Comparison of ENCODE assay signal across 11 mouse cellular contexts in the genomic region with DNA sequence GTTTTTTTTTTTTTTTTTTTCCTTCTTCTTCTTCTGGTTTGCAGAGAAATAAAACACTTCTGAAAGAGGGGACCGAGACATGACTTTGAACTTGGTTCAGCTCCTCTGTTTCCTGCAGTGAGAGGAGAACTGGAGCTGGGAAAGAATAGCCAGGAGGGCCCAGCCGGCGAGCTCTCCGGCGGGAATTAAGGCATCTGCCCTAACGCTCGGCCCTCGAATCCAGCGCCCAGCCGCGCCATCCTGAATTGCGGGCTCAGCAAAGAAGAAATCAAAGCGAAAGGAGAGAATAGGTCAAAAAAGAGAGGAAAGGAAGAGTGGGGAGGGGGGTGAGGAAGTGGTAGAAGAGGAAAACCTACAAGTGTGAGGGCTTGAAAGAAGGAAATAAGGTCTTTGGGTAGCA. TPM values are rescaled to one million over a fixed set of nuclear protein-coding genes. Genes with fewer than 3 reads are reported as not detected.
DNase-seq lines count a peak whose midpoint lies in the region; ATAC-seq lines count a peak whose summit lies in the region.
"Had no signal": no experiment of that assay in that cellular context is flagged by ENCODE, and none has a peak within 500 bp of the region (broad histone marks: within the 10 kb centered on the region; RNA-seq: fewer than 3 reads in every experiment).

No protein-coding gene starts in this region.

- ATAC-seq in hindbrain, embryonic 13.5 days (ENCODE audit: low FRiP score): no peak
- no peak for ATAC-seq in midbrain, embryonic 15.5 days (replicated peaks)
- no peak for ATAC-seq in megakaryocyte, adult 5-6 weeks (ENCODE audit: poor library complexity, severe bottlenecking)

- peak overlapping the region; percentile 65 for H3K9ac ChIP-seq in hindbrain, embryonic 13.5 days
- 0 out of 2 replicates have a peak overlapping the region, but pooled peaks have one; percentile 25 for H3K9ac ChIP-seq in midbrain, embryonic 15.5 days

- H3K9me3 ChIP-seq in hindbrain, embryonic 13.5 days: no peaks in the 10 kb centered on the region
- H3K9me3 ChIP-seq in midbrain, embryonic 15.5 days: no peaks in the 10 kb centered on the region

- peak; percentile 62 for DNase-seq in cerebellum, adult 9-10 months
- peak; percentile 69 for DNase-seq in embryo, embryonic 11 days
- DNase-seq in kidney, postnatal 36 days: no peak
- DNase-seq in gastrocnemius, postnatal 36 days: no peak
- DNase-seq: kidney, postnatal 10 days had no signal

- peak overlapping the region; percentile 96 for H3K27ac ChIP-seq in hindbrain, embryonic 13.5 days
- H3K27ac ChIP-seq in midbrain, embryonic 15.5 days: peak overlapping the region; percentile 96

- peak overlapping the region; percentile 56 for H3K4me2 ChIP-seq in hindbrain, embryonic 13.5 days
- H3K4me2 ChIP-seq in midbrain, embryonic 15.5 days: peak overlapping the region; percentile 57
- H3K4me2 ChIP-seq: liver, embryonic 11.5 days had no signal

- no peaks in the 10 kb centered on the region; the same call in 1 of the 2 replicates for H3K36me3 ChIP-seq in hindbrain, embryonic 13.5 days
- no peaks in the 10 kb centered on the region for H3K36me3 ChIP-seq in midbrain, embryonic 15.5 days (replicated peaks)

- peaks cover 23% of the 10 kb centered on the region for H3K4me1 ChIP-seq in hindbrain, embryonic 13.5 days (replicated peaks)
- peaks cover 14% of the 10 kb centered on the region for H3K4me1 ChIP-seq in midbrain, embryonic 15.5 days

- peak overlapping the region; percentile 58 for H3K4me3 ChIP-seq in hindbrain, embryonic 13.5 days
- peak overlapping the region; percentile 22 for H3K4me3 ChIP-seq in midbrain, embryonic 15.5 days

- 2% methylated on average over 13 of the region's 13 CpGs for WGBS in hindbrain, embryonic 13.5 days
- 3% methylated on average over 13 of the region's 13 CpGs for WGBS in midbrain, embryonic 15.5 days

- peaks cover 84% of the 10 kb centered on the region for H3K27me3 ChIP-seq in hindbrain, embryonic 13.5 days
- H3K27me3 ChIP-seq in midbrain, embryonic 15.5 days (replicated peaks): peaks cover 45% of the 10 kb centered on the region

- intact Hi-C loops in gastrocnemius, postnatal 36 days (cut with DNase I): no loop called here

RNA-seq across cellular contexts. Expression of a gene that starts 3.1 kb away (rescaled TPM):
- 9.3 and 13.7 TPM in 2 replicates for polyA plus RNA-seq in hindbrain, embryonic 13.5 days (2015; fragmentation: Nextera tagmentation; extraction: Ambion mirVana)
- polyA plus RNA-seq in midbrain, embryonic 15.5 days (2015; fragmentation: Nextera tagmentation; extraction: Ambion mirVana): 9.6 and 9.9 TPM in 2 replicates
- not detected in 2 replicates for total RNA-seq in megakaryocyte, adult 5-6 weeks (2015)
- not detected in 2 replicates for total RNA-seq in megakaryocyte, adult 5-6 weeks (2017)
- total RNA-seq in gastrocnemius, postnatal 36 days (2021): not detected
- polyA plus RNA-seq: liver, embryonic 11.5 days; small intestine, adult 2 months had no signal

RNA-seq across cellular contexts. Expression of a gene that starts 6.7 kb away (rescaled TPM):
- polyA plus RNA-seq in hindbrain, embryonic 13.5 days (2015; fragmentation: Nextera tagmentation; extraction: Ambion mirVana): 10.9 and 13.9 TPM in 2 replicates
- polyA plus RNA-seq in midbrain, embryonic 15.5 days (2015; fragmentation: Nextera tagmentation; extraction: Ambion mirVana): 13.0 and 14.0 TPM in 2 replicates
- not detected in 2 replicates for total RNA-seq in megakaryocyte, adult 5-6 weeks (2015)
- not detected in 2 replicates for total RNA-seq in megakaryocyte, adult 5-6 weeks (2017)
- not detected for total RNA-seq in gastrocnemius, postnatal 36 days (2021)
- polyA plus RNA-seq: small intestine, adult 2 months had no signal

RNA-seq across cellular contexts. Expression of a gene that starts 18.2 kb away (rescaled TPM):
- polyA plus RNA-seq in hindbrain, embryonic 13.5 days (2015; fragmentation: Nextera tagmentation; extraction: Ambion mirVana): 0.41 and 0.74 TPM in 2 replicates
- 0.51 and 0.77 TPM in 2 replicates for polyA plus RNA-seq in midbrain, embryonic 15.5 days (2015; fragmentation: Nextera tagmentation; extraction: Ambion mirVana)
- not detected in 2 replicates for total RNA-seq in megakaryocyte, adult 5-6 weeks (2015)
- not detected in 2 replicates for total RNA-seq in megakaryocyte, adult 5-6 weeks (2017)
- total RNA-seq in gastrocnemius, postnatal 36 days (2021): not detected
- total RNA-seq: adrenal gland, postnatal 4 days had no signal
- polyA plus RNA-seq: liver, embryonic 11.5 days; small intestine, adult 2 months had no signal

RNA-seq across cellular contexts. Expression of a gene that starts 21.2 kb away (rescaled TPM):
- 1.8 and 3.0 TPM in 2 replicates for polyA plus RNA-seq in hindbrain, embryonic 13.5 days (2015; fragmentation: Nextera tagmentation; extraction: Ambion mirVana)
- polyA plus RNA-seq in midbrain, embryonic 15.5 days (2015; fragmentation: Nextera tagmentation; extraction: Ambion mirVana): 0.91 and 1.1 TPM in 2 replicates
- total RNA-seq in megakaryocyte, adult 5-6 weeks (2015): not detected in 2 replicates
- not detected in 2 replicates for total RNA-seq in megakaryocyte, adult 5-6 weeks (2017)
- not detected for total RNA-seq in gastrocnemius, postnatal 36 days (2021)
- total RNA-seq: adrenal gland, postnatal 4 days had no signal
- polyA plus RNA-seq: liver, embryonic 11.5 days; small intestine, adult 2 months had no signal

Comparison
In these comparisons a context has a peak if more than half of its experiments do, and no peak if none do; other contexts are left out.
1. DNase-seq: peak in cerebellum, adult 9-10 months (single experiment) and embryo, embryonic 11 days (single experiment); none in kidney, postnatal 36 days (0 of 2) and gastrocnemius, postnatal 36 days (0 of 2).